Mouse (Mus musculus) neural tube, embryonic 13.5 days (tissue): ENCODE measurements around the gene Zfp358. TPM values are rescaled to one million over a fixed set of nuclear protein-coding genes. Genes with fewer than 3 reads are reported as not detected.

Source experiments
- ATAC-seq: fragments of 200-750 bp; cut with Nextera tagmentation; 2 replicates; pipeline ENCODE4 v1.8.0; 2017; ENCODE audit warnings: low read depth, mild to moderate bottlenecking, moderate TSS enrichment, moderate library complexity
- H3K27ac ChIP-seq: fragments of 300-500 bp; sonication (generic); replicated peaks from 2 replicates; pipeline ENCODE4 v1.5.1; 2015; ENCODE audit warnings: moderate library complexity, mild to moderate bottlenecking, inconsistent platforms
- H3K27me3 ChIP-seq: fragments of 300-500 bp; sonication (generic); 2 replicates; pipeline ENCODE4 v1.6.1; 2015; ENCODE audit warnings: mild to moderate bottlenecking, inconsistent platforms
- H3K36me3 ChIP-seq: fragments of 300-500 bp; sonication (generic); 2 replicates; pipeline ENCODE4 v1.6.1; 2015; ENCODE audit warnings: mild to moderate bottlenecking, inconsistent platforms
- H3K4me1 ChIP-seq: fragments of 300-500 bp; sonication (generic); replicated peaks from 2 replicates; pipeline ENCODE4 v1.6.1; 2015; ENCODE audit warnings: inconsistent platforms
- H3K4me2 ChIP-seq: fragments of 300-500 bp; sonication (generic); 2 replicates; pipeline ENCODE4 v1.6.1; 2015; ENCODE audit warnings: inconsistent platforms, mild to moderate bottlenecking, moderate library complexity
- H3K4me3 ChIP-seq: fragments of 300-500 bp; sonication (generic); 2 replicates; pipeline ENCODE4 v1.5.1; 2015; ENCODE audit warnings: mild to moderate bottlenecking, inconsistent platforms
- H3K9ac ChIP-seq: fragments of 300-500 bp; sonication (generic); 2 replicates; pipeline ENCODE4 v1.6.1; 2015; ENCODE audit warnings: moderate library complexity, mild to moderate bottlenecking, inconsistent platforms
- H3K9me3 ChIP-seq: fragments of 300-500 bp; sonication (generic); 2 replicates; pipeline ENCODE4 v1.6.1; 2016; ENCODE audit warnings: inconsistent platforms
- WGBS: fragments of 180-500 bp; shearing (Covaris S2); methylation state at CpG from one replicate; pipeline ENCODE4 v1.1.7; 2015; 5-methylcytosine and 5-hydroxymethylcytosine counted together
- polyA plus RNA-seq: library from polyadenylated mRNA; unstranded; fragments of >200 nt; fragmentation: Nextera tagmentation; extraction: Ambion mirVana; gene quantifications from 2 replicates; pipeline ENCODE4 v1.2.1, GENCODE M21; 2015

Gene Zfp358
- polyA plus RNA-seq, 1 experiment from 2014 or later = 76.4 TPM

DNA sequence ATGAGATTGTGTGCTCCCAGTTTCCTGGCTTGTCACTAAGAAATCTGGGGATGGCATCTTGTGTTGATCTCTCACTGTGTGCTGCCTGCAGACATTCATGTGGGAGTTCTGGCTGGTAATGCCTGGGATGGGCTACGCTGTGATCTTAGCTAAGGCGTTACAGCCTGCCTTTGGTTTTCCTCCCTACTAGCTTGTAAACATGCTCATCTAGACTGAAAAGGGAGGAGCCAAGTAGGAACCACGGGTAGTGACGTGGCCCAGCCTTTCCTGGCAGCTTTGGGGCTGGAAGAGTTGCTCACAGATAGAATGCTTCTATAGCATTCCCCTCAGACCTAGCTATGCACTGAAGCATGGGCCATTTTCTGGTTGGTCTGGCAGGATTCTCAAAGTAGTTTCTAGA, 9.3 kb downstream of the Zfp358 start:
- Histone ChIP-seq H3K9ac (peak overlapping the region; percentile 22; the same call in 1 of the 2 replicates), H3K9me3 (no peaks in the 10 kb centered on the region), H3K27ac (no peak overlapping the region), H3K4me3 (no peak overlapping the region), H3K27me3 (no peaks in the 10 kb centered on the region), H3K36me3 (peaks cover 30% of the 10 kb centered on the region), H3K4me2 (no peak overlapping the region), H3K4me1 (peaks cover 39% of the 10 kb centered on the region)
- ATAC-seq = no peak
- 76% methylated on average over 4 of the region's 4 CpGs for WGBS

GRCm38 (mm10) chr8:3507979-3508754, 15.2 kb downstream of the Zfp358 start:
- H3K27ac ChIP-seq = no peak overlapping the region
- H3K27me3 ChIP-seq = no peaks in the 10 kb centered on the region
- ATAC-seq = no peak
- no peaks in the 10 kb centered on the region for H3K4me1 ChIP-seq
- 91% methylated on average over 6 of the region's 6 CpGs for WGBS
- H3K9me3 ChIP-seq = no peaks in the 10 kb centered on the region
- no peak overlapping the region for H3K4me2 ChIP-seq
- H3K4me3 ChIP-seq = no peak overlapping the region
- H3K36me3 ChIP-seq = peaks cover 83% of the 10 kb centered on the region
- H3K9ac ChIP-seq = no peak overlapping the region

GRCm38 (mm10) chr8:3514681-3515247, 21.8 kb downstream of the Zfp358 start:
- H3K4me2 ChIP-seq = peak overlapping the region; percentile 99
- H3K36me3 ChIP-seq = peaks cover 46% of the 10 kb centered on the region
- WGBS = 29% methylated on average over 13 of the region's 13 CpGs
- H3K9me3 ChIP-seq = no peaks in the 10 kb centered on the region
- H3K4me3 ChIP-seq = peak overlapping the region; percentile 66
- peaks cover 21% of the 10 kb centered on the region for H3K4me1 ChIP-seq
- no peak for ATAC-seq
- no peaks in the 10 kb centered on the region for H3K27me3 ChIP-seq
- peak overlapping the region; percentile 77 for H3K9ac ChIP-seq
- peak overlapping the region; percentile 82 for H3K27ac ChIP-seq

GRCm38 (mm10) chr8:3515260-3515671, 22.3 kb downstream of the Zfp358 start, which contains the start of gene Pnpla6:
TSS of gene Pnpla6 (plus strand) at chr8:3515384.
- peaks cover 41% of the 10 kb centered on the region for H3K36me3 ChIP-seq
- H3K4me3 ChIP-seq = peak within 1 kb of the TSS; percentile 66
- peak; percentile 74 for ATAC-seq
- H3K27me3 ChIP-seq = no peaks in the 10 kb centered on the region
- H3K4me1 ChIP-seq = peaks cover 21% of the 10 kb centered on the region
- peak within 1 kb of the TSS; percentile 77 for H3K9ac ChIP-seq
- WGBS = under 1% methylated on average over 25 of the region's 25 CpGs
- H3K9me3 ChIP-seq = no peaks in the 10 kb centered on the region
- peak within 1 kb of the TSS; percentile 82 for H3K27ac ChIP-seq
- H3K4me2 ChIP-seq = peak within 1 kb of the TSS; percentile 99

- Histone ChIP-seq H3K9ac (peak overlapping the region; percentile 77), H3K4me3 (peak overlapping the region; percentile 66), H3K4me2 (peak overlapping the region; percentile 99), H3K27me3 (no peaks in the 10 kb centered on the region), H3K4me1 (peaks cover 21% of the 10 kb centered on the region), H3K27ac (peak overlapping the region; percentile 82), H3K36me3 (peaks cover 35% of the 10 kb centered on the region), H3K9me3 (no peaks in the 10 kb centered on the region)
- ATAC-seq = peak; percentile 51
- WGBS = under 1% methylated on average over 25 of the region's 25 CpGs
These were observed 23.0 kb downstream of the Zfp358 start for GRCm38 (mm10) chr8:3515771-3516417.

DNA sequence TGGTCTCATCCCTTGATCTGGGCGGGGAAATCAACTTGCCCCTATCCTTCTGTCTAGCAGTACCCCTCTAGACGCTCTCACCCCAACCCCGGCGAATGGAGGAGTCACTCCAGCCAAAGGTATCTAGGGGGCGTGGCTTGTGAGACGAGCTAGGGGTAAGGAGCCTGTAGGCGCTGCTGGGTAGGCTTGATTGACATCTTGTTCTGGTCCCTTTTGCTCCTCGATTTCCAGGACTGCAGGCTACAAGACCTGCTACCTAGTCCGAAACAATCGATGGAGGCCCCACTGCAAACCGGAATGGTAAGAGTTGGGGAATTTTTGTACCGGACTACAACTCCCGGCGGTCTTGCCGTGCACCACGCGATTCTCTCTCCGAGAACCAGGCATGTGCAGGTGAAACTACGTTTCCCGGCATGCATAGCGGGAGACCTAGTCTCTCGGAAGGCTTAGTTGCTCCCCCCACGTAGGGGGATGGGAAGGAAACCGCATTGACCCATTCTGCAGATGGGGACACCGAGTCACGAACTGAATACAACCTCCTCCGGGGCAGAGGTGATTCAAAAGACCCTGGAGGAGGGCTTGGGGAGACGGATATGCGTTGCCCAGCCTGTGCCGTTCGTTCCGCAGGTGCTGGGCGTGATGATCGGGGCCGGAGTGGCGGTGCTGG, 23.6 kb downstream of the Zfp358 start:
- peak overlapping the region; percentile 77 for H3K9ac ChIP-seq
- no peaks in the 10 kb centered on the region for H3K9me3 ChIP-seq
- H3K4me3 ChIP-seq = peak overlapping the region; percentile 66
- H3K27me3 ChIP-seq = no peaks in the 10 kb centered on the region
- H3K27ac ChIP-seq = peak overlapping the region; percentile 82
- H3K4me2 ChIP-seq = peak overlapping the region; percentile 99
- ATAC-seq = peak; percentile 91
- 2% methylated on average over 36 of the region's 36 CpGs for WGBS
- peaks cover 34% of the 10 kb centered on the region for H3K36me3 ChIP-seq
- peaks cover 21% of the 10 kb centered on the region for H3K4me1 ChIP-seq

DNA sequence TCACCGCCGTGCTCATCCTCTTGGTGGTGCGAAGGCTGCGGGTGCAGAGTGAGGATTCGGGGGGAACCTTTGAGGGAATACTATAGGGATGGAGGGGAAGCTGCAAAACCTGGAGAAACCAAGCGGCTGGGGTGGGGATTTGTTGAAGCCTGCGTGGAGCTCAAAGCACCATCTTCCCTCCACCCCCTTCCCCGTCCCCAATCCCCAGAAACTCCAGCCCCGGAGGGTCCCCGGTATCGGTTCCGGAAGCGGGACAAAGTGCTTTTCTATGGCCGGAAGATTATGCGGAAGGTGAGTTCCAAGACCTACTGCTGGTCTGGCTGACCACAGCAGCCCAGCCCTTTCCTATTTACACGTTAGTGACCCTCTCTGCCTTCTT, 24.2 kb downstream of the Zfp358 start:
- H3K4me2 ChIP-seq = peak overlapping the region; percentile 99
- H3K4me1 ChIP-seq = peaks cover 21% of the 10 kb centered on the region
- H3K4me3 ChIP-seq = peak overlapping the region; percentile 66
- no peaks in the 10 kb centered on the region for H3K27me3 ChIP-seq
- no peaks in the 10 kb centered on the region for H3K9me3 ChIP-seq
- peak overlapping the region; percentile 82 for H3K27ac ChIP-seq
- peaks cover 34% of the 10 kb centered on the region for H3K36me3 ChIP-seq
- ATAC-seq = no peak
- peak overlapping the region; percentile 77 for H3K9ac ChIP-seq
- WGBS = 7% methylated on average over 16 of the region's 16 CpGs

- ATAC-seq = no peak
- no peak overlapping the region for H3K27ac ChIP-seq
- no peaks in the 10 kb centered on the region for H3K27me3 ChIP-seq
- no peak overlapping the region for H3K9ac ChIP-seq
- no peak overlapping the region for H3K4me2 ChIP-seq
- H3K36me3 ChIP-seq = peaks cover 53% of the 10 kb centered on the region
- H3K9me3 ChIP-seq = no peaks in the 10 kb centered on the region
- 93% methylated on average over 13 of the region's 13 CpGs for WGBS
- no peak overlapping the region for H3K4me3 ChIP-seq
- H3K4me1 ChIP-seq = peaks cover 8% of the 10 kb centered on the region
These were observed 29.2 kb downstream of the Zfp358 start for GRCm38 (mm10) chr8:3522007-3522697.

GRCm38 (mm10) chr8:3530816-3531215, 37.9 kb downstream of the Zfp358 start:
- Histone ChIP-seq H3K27me3 (no peaks in the 10 kb centered on the region), H3K9ac (no peak overlapping the region), H3K4me2 (no peak overlapping the region), H3K4me3 (no peak overlapping the region), H3K4me1 (no peaks in the 10 kb centered on the region), H3K27ac (no peak overlapping the region), H3K9me3 (no peaks in the 10 kb centered on the region), H3K36me3 (peaks cover 48% of the 10 kb centered on the region)
- no peak for ATAC-seq
- 86% methylated on average over 5 of the region's 5 CpGs for WGBS

DNA sequence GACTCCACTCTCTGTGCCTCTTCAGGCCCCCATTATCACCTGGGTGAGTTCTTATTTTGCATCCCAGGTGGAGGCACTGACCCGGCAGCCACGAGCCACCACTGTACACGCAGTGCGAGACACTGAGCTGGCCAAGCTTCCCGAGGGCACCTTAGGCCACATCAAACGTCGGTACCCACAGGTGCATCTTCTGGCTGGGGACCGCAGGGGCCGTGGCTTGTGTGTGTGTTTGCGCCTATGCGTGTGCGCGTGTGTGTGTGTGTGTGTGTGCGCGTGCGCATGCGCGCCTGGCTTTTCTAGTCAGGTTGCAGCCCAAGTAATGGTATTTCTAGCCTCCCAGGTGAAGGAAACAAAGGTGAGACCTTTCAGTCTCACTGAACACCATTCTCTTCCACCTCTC, 39.0 kb downstream of the Zfp358 start:
- Histone ChIP-seq H3K9ac (no peak overlapping the region), H3K4me2 (no peak overlapping the region), H3K4me1 (no peaks in the 10 kb centered on the region), H3K4me3 (no peak overlapping the region), H3K27me3 (no peaks in the 10 kb centered on the region), H3K27ac (no peak overlapping the region), H3K36me3 (peaks cover 52% of the 10 kb centered on the region), H3K9me3 (no peaks in the 10 kb centered on the region)
- no peak for ATAC-seq
- WGBS = 96% methylated on average over 18 of the region's 18 CpGs

GRCm38 (mm10) chr8:3536053-3536841, 43.3 kb downstream of the Zfp358 start:
- 58% methylated on average over 15 of the region's 15 CpGs for WGBS
- Histone ChIP-seq H3K9ac (no peak overlapping the region), H3K4me1 (no peaks in the 10 kb centered on the region), H3K27me3 (no peaks in the 10 kb centered on the region), H3K9me3 (no peaks in the 10 kb centered on the region), H3K36me3 (peaks cover 84% of the 10 kb centered on the region), H3K4me3 (no peak overlapping the region), H3K4me2 (no peak overlapping the region), H3K27ac (no peak overlapping the region)
- no peak for ATAC-seq
